Mouse (Mus musculus): ENCODE measurements around the gene Cks1b.
A peak's percentile ranks its signal among the peaks of the same experiment; 100 is the strongest.

- TF ChIP-seq POLR2A (IDR thresholded peaks at IDR 0.05; ENCODE audit: borderline replicate concordance, extremely low read depth, low read depth, low read length) (peak; percentile 82), CTCF (IDR thresholded peaks at IDR 0.05; ENCODE audit: insufficient read depth, low read length) (no peak)
Measured at GRCm38 (mm10) chr3:89430171-89431159, 12.3 kb upstream of the Cks1b start, which contains the start of gene Pygo2.
